Mouse (Mus musculus) hindbrain, embryonic 10.5 days (tissue): ENCODE results near the gene Adarb2. TPM values are rescaled to one million over a fixed set of nuclear protein-coding genes. Genes with fewer than 3 reads are reported as not detected.

Experiments used
- DNase-seq: peaks from one replicate; pipeline ENCODE4 v3.0.0-alpha.2; 2017; ENCODE audit warnings: low spot score
- H3K27ac ChIP-seq: fragments of 300-500 bp; sonication (generic); 2 replicates; pipeline ENCODE4 v1.5.1; 2016; ENCODE audit warnings: mild to moderate bottlenecking, moderate library complexity
- H3K27me3 ChIP-seq: fragments of 300-500 bp; sonication (generic); 2 replicates; pipeline ENCODE4 v1.6.1; 2016; ENCODE audit warnings: mild to moderate bottlenecking; ENCODE audit not compliant: poor library complexity, insufficient read depth, severe bottlenecking
- H3K36me3 ChIP-seq: fragments of 300-500 bp; sonication (generic); 2 replicates; pipeline ENCODE4 v1.6.1; 2016; ENCODE audit warnings: mild to moderate bottlenecking, moderate library complexity
- H3K4me1 ChIP-seq: fragments of 300-500 bp; sonication (generic); replicated peaks from 2 replicates; pipeline ENCODE4 v1.6.1; 2016; ENCODE audit warnings: mild to moderate bottlenecking
- H3K4me3 ChIP-seq: fragments of 300-500 bp; sonication (generic); 2 replicates; pipeline ENCODE4 v1.5.1; 2016; ENCODE audit warnings: mild to moderate bottlenecking, moderate library complexity
- H3K9me3 ChIP-seq: fragments of 300-500 bp; sonication (generic); 2 replicates; pipeline ENCODE4 v1.6.1; 2016; ENCODE audit warnings: mild to moderate bottlenecking, moderate library complexity
- WGBS: fragments of 180-500 bp; shearing (Covaris S2); methylation state at CpG from one replicate; pipeline ENCODE4 v1.1.7; 2016; 5-methylcytosine and 5-hydroxymethylcytosine counted together
- polyA plus RNA-seq: library from polyadenylated mRNA; unstranded; fragments of >200 nt; fragmentation: Nextera tagmentation; extraction: Ambion mirVana; gene quantifications from 2 replicates; pipeline ENCODE4 v1.2.1, GENCODE M21; 2016

Adarb2 gene
- polyA plus RNA-seq, 1 experiment from 2014 or later: 10.3 TPM

- H3K4me3 ChIP-seq: no peak overlapping the region
- DNase-seq: no peak
- 57% methylated on average over 5 of the region's 5 CpGs for WGBS
- no peak overlapping the region for H3K27ac ChIP-seq
- H3K27me3 ChIP-seq: no peaks in the 10 kb centered on the region
- H3K4me1 ChIP-seq: peaks cover 28% of the 10 kb centered on the region
- no peaks in the 10 kb centered on the region for H3K9me3 ChIP-seq
- H3K36me3 ChIP-seq: no peaks in the 10 kb centered on the region
Measured at GRCm38 (mm10) chr13:8632072-8632471, 429.4 kb downstream of the Adarb2 start.

GRCm38 (mm10) chr13:8633385-8634337, 431.0 kb downstream of the Adarb2 start:
- H3K4me3 ChIP-seq: no peak overlapping the region
- H3K36me3 ChIP-seq: no peaks in the 10 kb centered on the region
- peaks cover 28% of the 10 kb centered on the region for H3K4me1 ChIP-seq
- no peaks in the 10 kb centered on the region for H3K9me3 ChIP-seq
- WGBS: 70% methylated on average over 5 of the region's 5 CpGs
- H3K27ac ChIP-seq: peak overlapping the region; percentile 51; the same call in 1 of the 2 replicates
- H3K27me3 ChIP-seq: no peaks in the 10 kb centered on the region
- DNase-seq: no peak

- H3K36me3 ChIP-seq: no peaks in the 10 kb centered on the region
- H3K27ac ChIP-seq: no peak overlapping the region
- no peaks in the 10 kb centered on the region for H3K4me1 ChIP-seq
- no peaks in the 10 kb centered on the region for H3K27me3 ChIP-seq
- H3K9me3 ChIP-seq: no peaks in the 10 kb centered on the region
- WGBS: 92% methylated on average over 2 of the region's 2 CpGs
- no peak overlapping the region for H3K4me3 ChIP-seq
- no peak for DNase-seq
Measured at GRCm38 (mm10) chr13:8642084-8642483, 439.4 kb downstream of the Adarb2 start.

- Histone ChIP-seq H3K27ac (no peak overlapping the region), H3K27me3 (no peaks in the 10 kb centered on the region), H3K4me3 (no peak overlapping the region), H3K36me3 (no peaks in the 10 kb centered on the region), H3K9me3 (no peaks in the 10 kb centered on the region), H3K4me1 (no peaks in the 10 kb centered on the region)
- DNase-seq: no peak
- WGBS: 86% methylated on average over 3 of the region's 3 CpGs
Measured at GRCm38 (mm10) chr13:8643920-8644319, 441.3 kb downstream of the Adarb2 start.

- Histone ChIP-seq H3K9me3 (no peaks in the 10 kb centered on the region), H3K27me3 (no peaks in the 10 kb centered on the region), H3K4me1 (no peaks in the 10 kb centered on the region), H3K36me3 (no peaks in the 10 kb centered on the region), H3K4me3 (no peak overlapping the region), H3K27ac (no peak overlapping the region)
- WGBS: 88% methylated on average over 9 of the region's 9 CpGs
- no peak for DNase-seq
Measured at GRCm38 (mm10) chr13:8644805-8645679, 442.4 kb downstream of the Adarb2 start.

- no peak overlapping the region for H3K4me3 ChIP-seq
- no peak for DNase-seq
- H3K36me3 ChIP-seq: no peaks in the 10 kb centered on the region
- 76% methylated on average over 2 of the region's 2 CpGs for WGBS
- H3K27me3 ChIP-seq: no peaks in the 10 kb centered on the region
- no peaks in the 10 kb centered on the region for H3K9me3 ChIP-seq
- H3K4me1 ChIP-seq: no peaks in the 10 kb centered on the region
- no peak overlapping the region for H3K27ac ChIP-seq
Measured at GRCm38 (mm10) chr13:8649261-8649660, 446.6 kb downstream of the Adarb2 start.

GRCm38 (mm10) chr13:8664615-8665240, 462.1 kb downstream of the Adarb2 start:
- H3K4me3 ChIP-seq: no peak overlapping the region
- no peaks in the 10 kb centered on the region for H3K4me1 ChIP-seq
- H3K27me3 ChIP-seq: no peaks in the 10 kb centered on the region
- 0 out of 2 replicates have a peak, but pooled peaks cover 3% of the 10 kb centered on the region for H3K9me3 ChIP-seq
- DNase-seq: no peak
- 90% methylated on average over 9 of the region's 9 CpGs for WGBS
- no peaks in the 10 kb centered on the region for H3K36me3 ChIP-seq
- H3K27ac ChIP-seq: no peak overlapping the region

GRCm38 (mm10) chr13:8677174-8677573, 474.5 kb downstream of the Adarb2 start:
- no peak for DNase-seq
- H3K27ac ChIP-seq: no peak overlapping the region
- WGBS: 81% methylated on average over 5 of the region's 5 CpGs
- no peak overlapping the region for H3K4me3 ChIP-seq
- H3K4me1 ChIP-seq: peaks cover 21% of the 10 kb centered on the region
- H3K9me3 ChIP-seq: no peaks in the 10 kb centered on the region
- no peaks in the 10 kb centered on the region for H3K27me3 ChIP-seq
- H3K36me3 ChIP-seq: no peaks in the 10 kb centered on the region

GRCm38 (mm10) chr13:8680470-8681129, 477.9 kb downstream of the Adarb2 start:
- 53% methylated on average over 9 of the region's 9 CpGs for WGBS
- H3K27me3 ChIP-seq: no peaks in the 10 kb centered on the region
- no peak overlapping the region for H3K4me3 ChIP-seq
- H3K36me3 ChIP-seq: no peaks in the 10 kb centered on the region
- H3K4me1 ChIP-seq: peaks cover 21% of the 10 kb centered on the region
- peak overlapping the region; percentile 77 for H3K27ac ChIP-seq
- DNase-seq: peak; percentile 38
- no peaks in the 10 kb centered on the region for H3K9me3 ChIP-seq

- Histone ChIP-seq H3K36me3 (no peaks in the 10 kb centered on the region), H3K27me3 (no peaks in the 10 kb centered on the region), H3K4me1 (0 out of 2 replicates have a peak, but pooled peaks cover 5% of the 10 kb centered on the region), H3K4me3 (no peak overlapping the region), H3K27ac (no peak overlapping the region), H3K9me3 (no peaks in the 10 kb centered on the region)
- WGBS: 81% methylated on average over 6 of the region's 6 CpGs
- no peak for DNase-seq
Measured at GRCm38 (mm10) chr13:8691448-8691847, 488.8 kb downstream of the Adarb2 start.

GRCm38 (mm10) chr13:8692787-8693186, 490.1 kb downstream of the Adarb2 start:
- H3K4me3 ChIP-seq: no peak overlapping the region
- no peak for DNase-seq
- H3K4me1 ChIP-seq: 0 out of 2 replicates have a peak, but pooled peaks cover 5% of the 10 kb centered on the region
- 80% methylated on average over 9 of the region's 9 CpGs for WGBS
- no peaks in the 10 kb centered on the region for H3K9me3 ChIP-seq
- H3K36me3 ChIP-seq: no peaks in the 10 kb centered on the region
- H3K27ac ChIP-seq: no peak overlapping the region
- no peaks in the 10 kb centered on the region for H3K27me3 ChIP-seq

- no peak for DNase-seq
- 90% methylated on average over 5 of the region's 5 CpGs for WGBS
Measured at GRCm38 (mm10) chr13:8698451-8698850, 495.8 kb downstream of the Adarb2 start.

More at GRCm38 (mm10) chr13:8698451-8698850, 495.8 kb downstream of the Adarb2 start:
- Histone ChIP-seq H3K36me3 (no peaks in the 10 kb centered on the region), H3K4me1 (no peaks in the 10 kb centered on the region), H3K27me3 (no peaks in the 10 kb centered on the region), H3K27ac (no peak overlapping the region), H3K4me3 (no peak overlapping the region), H3K9me3 (no peaks in the 10 kb centered on the region)
